Mouse (Mus musculus): ENCODE data around the gene Tyrobp. TPM values are rescaled to one million over a fixed set of nuclear protein-coding genes. Genes with fewer than 3 reads are reported as not detected.
A peak's percentile ranks its signal among the peaks of the same experiment; 100 is the strongest.

Tyrobp gene
- total RNA-seq, 1 experiment from 2014 or later = 1,651 TPM

DNA sequence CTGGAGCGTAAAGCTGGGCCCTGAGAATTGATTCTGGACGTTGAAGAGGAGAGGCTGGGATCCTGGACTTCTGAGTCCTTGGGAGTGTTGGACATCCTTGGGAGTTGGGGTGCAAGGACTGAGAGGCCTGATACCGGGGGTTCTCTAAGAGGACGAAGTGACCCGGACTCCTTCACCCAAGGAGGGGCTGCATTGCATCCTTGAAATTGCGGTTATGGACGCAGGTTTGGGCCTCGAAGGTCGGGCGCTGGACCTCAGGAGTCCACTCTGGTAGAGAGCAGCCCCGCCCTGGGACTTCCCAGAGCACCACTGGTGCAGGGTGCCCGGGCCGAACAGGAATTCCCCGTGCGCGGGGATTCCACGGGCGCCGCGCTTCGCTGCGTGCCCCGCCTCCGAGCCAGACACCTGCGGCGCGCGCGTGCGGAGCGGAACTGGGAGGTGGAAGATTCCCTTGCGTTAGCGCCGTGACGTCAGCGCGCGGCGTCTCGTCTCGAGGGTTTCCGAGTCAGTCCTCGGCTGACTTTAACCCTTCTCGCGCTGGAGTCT, 8.4 kb downstream of the Tyrobp start:
- peak; percentile 32; the same call in 1 of the 2 replicates for ATAC-seq (replicated peaks; ENCODE audit: insufficient number of reproducible peaks, low FRiP score, low TSS enrichment, poor library complexity, severe bottlenecking)

- ATAC-seq (replicated peaks; ENCODE audit: insufficient number of reproducible peaks, low FRiP score, low TSS enrichment, poor library complexity, severe bottlenecking) = no peak
These were observed 9.0 kb downstream of the Tyrobp start for GRCm38 (mm10) chr7:30422560-30422959.

GRCm38 (mm10) chr7:30423071-30423641, 9.6 kb downstream of the Tyrobp start:
- ATAC-seq (replicated peaks; ENCODE audit: insufficient number of reproducible peaks, low FRiP score, low TSS enrichment, poor library complexity, severe bottlenecking) = no peak

DNA sequence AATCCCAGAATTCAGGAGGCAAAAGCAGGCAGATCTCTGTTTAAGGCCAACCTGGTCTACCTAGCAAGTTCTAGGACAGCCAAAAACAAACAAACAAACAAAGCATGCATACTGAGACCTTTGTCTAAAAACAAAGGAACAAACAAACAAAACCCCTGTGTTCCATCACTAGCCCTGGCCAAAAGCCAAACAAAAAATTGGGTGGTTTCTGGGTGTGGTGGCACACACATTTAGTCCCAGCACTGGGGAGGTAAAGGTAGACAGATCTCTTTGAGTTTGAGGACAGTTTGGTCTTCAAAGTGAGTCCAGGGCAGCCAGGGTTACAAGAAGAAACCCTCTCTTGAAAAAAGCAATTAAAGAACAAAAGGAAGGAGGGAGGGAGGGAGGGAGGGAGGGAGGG, 15.8 kb downstream of the Tyrobp start:
- no peak for ATAC-seq (replicated peaks; ENCODE audit: insufficient number of reproducible peaks, low FRiP score, low TSS enrichment, poor library complexity, severe bottlenecking)

DNA sequence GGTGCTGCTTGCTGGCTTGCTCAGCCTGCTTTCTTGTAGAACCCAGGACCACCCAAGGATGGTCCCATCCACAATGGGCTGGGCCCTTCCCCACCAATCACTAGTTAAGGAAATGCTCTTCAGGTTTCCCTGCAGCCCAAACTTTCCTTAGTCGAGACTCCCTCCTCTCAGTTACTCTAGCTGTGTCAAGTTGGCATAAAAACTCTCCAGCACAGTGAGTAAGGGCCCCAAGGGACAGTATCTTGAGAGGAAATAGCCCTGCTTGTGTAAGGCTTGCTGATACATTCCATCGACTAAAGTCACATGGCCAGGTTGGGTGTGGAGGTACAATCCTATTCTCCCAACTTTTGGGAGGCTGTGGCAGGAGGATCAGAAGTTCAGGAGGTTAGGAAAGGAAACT, 16.6 kb downstream of the Tyrobp start:
- ATAC-seq (replicated peaks; ENCODE audit: insufficient number of reproducible peaks, low FRiP score, low TSS enrichment, poor library complexity, severe bottlenecking) = no peak

- peak; percentile 78 for ATAC-seq (replicated peaks; ENCODE audit: insufficient number of reproducible peaks, low FRiP score, low TSS enrichment, poor library complexity, severe bottlenecking)
These were observed 18.2 kb downstream of the Tyrobp start for GRCm38 (mm10) chr7:30431793-30432192.

- no peak for ATAC-seq (replicated peaks; ENCODE audit: insufficient number of reproducible peaks, low FRiP score, low TSS enrichment, poor library complexity, severe bottlenecking)
These were observed 20.7 kb downstream of the Tyrobp start for GRCm38 (mm10) chr7:30434238-30434637.

- no peak for ATAC-seq (replicated peaks; ENCODE audit: insufficient number of reproducible peaks, low FRiP score, low TSS enrichment, poor library complexity, severe bottlenecking)
These were observed 21.1 kb downstream of the Tyrobp start for GRCm38 (mm10) chr7:30434701-30435100.

GRCm38 (mm10) chr7:30435156-30435555, 21.6 kb downstream of the Tyrobp start:
- ATAC-seq (replicated peaks; ENCODE audit: insufficient number of reproducible peaks, low FRiP score, low TSS enrichment, poor library complexity, severe bottlenecking) = no peak

- no peak for ATAC-seq (replicated peaks; ENCODE audit: insufficient number of reproducible peaks, low FRiP score, low TSS enrichment, poor library complexity, severe bottlenecking)
These were observed 23.3 kb downstream of the Tyrobp start for GRCm38 (mm10) chr7:30436879-30437278.

- ATAC-seq (replicated peaks; ENCODE audit: insufficient number of reproducible peaks, low FRiP score, low TSS enrichment, poor library complexity, severe bottlenecking) = no peak
These were observed 26.2 kb downstream of the Tyrobp start for GRCm38 (mm10) chr7:30439734-30440133.

GRCm38 (mm10) chr7:30440697-30441096, 27.1 kb downstream of the Tyrobp start:
- peak; percentile 37; the same call in 1 of the 2 replicates for ATAC-seq (replicated peaks; ENCODE audit: insufficient number of reproducible peaks, low FRiP score, low TSS enrichment, poor library complexity, severe bottlenecking)

GRCm38 (mm10) chr7:30443696-30444095, 30.1 kb downstream of the Tyrobp start:
- ATAC-seq (replicated peaks; ENCODE audit: insufficient number of reproducible peaks, low FRiP score, low TSS enrichment, poor library complexity, severe bottlenecking) = no peak

DNA sequence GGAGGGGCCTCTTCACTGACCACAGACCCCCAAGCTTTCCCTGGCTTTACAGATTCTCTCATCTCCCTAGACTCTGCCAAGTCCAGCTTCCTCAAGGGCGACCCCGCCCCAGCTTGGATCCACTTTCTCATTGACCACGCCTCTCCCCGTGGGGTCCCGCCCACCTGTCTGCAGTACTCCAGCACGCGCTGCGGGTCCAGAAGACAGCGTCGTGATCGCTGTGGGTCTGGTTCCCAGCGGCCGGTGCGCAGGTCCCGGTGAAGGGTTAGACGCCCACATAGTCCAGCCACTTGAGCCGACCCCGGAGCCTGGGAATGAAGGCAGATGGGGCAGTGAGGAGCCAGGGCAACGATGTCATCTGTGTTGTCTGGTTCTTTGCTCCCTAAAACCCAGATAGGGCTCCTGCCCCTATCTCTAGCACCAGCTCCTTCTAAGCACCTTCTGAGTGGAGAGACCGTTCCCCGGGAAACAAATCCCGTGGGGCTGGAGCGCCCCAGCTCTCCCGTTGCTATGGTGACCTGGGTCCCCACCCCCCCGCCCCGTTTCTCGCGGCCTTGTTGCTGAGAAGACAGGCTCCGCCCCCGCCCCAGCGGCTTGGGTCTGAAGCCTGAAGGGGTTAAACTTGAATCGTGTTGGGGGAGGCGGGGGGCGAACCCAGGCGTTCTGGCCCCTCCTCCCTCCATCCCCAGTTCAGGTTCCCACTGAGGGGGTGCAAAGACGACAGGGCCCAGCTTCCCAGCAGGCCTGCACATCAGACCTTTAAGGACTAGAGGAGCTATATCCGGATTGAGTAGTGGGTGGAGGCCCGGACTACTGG, 30.8 kb downstream of the Tyrobp start:
- no peak for ATAC-seq (replicated peaks; ENCODE audit: insufficient number of reproducible peaks, low FRiP score, low TSS enrichment, poor library complexity, severe bottlenecking)

DNA sequence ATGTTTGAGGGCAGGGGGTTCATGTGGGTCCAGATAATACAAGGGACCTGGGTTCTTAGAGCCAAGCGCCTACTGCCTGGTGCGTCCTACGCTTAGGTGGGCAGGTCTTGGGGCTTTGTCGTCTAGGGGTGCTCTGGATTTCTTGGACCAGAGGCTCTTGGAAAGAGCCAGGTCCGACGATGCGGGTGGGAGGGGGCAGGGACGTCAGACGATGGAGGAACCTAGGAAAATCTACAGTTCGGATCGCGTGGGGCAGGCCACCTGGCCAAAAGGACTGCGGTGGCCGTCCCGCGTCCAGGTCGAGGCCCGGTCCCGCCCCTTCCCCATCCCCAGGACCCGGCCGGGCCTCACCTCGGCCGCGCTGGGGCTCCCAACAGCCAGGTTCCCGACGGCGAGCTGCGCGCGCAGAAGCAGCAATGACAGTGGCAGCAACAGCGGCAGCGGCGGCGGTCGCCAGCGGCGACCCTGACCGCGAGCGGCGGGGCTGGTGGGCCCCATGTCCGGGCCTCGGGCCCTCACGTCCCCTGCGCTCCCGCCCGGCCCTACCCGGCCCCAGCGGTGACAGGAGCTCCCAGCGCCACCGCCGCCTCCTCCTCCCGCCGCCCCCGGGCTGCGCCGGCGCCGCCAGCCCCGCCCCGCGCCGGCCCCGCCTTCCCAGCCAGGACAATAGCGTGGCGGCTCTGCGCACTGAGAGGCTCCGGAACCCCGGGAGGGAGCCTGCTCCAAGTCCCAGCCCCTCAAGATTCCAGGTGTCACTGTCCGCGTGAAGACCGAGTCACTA, 31.6 kb downstream of the Tyrobp start, which contains the start of gene Aplp1:
TSS of gene Aplp1 (minus strand) at position 565 of the 781 bp plus-strand sequence.
- no peak for ATAC-seq (replicated peaks; ENCODE audit: insufficient number of reproducible peaks, low FRiP score, low TSS enrichment, poor library complexity, severe bottlenecking)

- no peak for ATAC-seq (replicated peaks; ENCODE audit: insufficient number of reproducible peaks, low FRiP score, low TSS enrichment, poor library complexity, severe bottlenecking)
These were observed 36.7 kb downstream of the Tyrobp start for GRCm38 (mm10) chr7:30450241-30450640.

DNA sequence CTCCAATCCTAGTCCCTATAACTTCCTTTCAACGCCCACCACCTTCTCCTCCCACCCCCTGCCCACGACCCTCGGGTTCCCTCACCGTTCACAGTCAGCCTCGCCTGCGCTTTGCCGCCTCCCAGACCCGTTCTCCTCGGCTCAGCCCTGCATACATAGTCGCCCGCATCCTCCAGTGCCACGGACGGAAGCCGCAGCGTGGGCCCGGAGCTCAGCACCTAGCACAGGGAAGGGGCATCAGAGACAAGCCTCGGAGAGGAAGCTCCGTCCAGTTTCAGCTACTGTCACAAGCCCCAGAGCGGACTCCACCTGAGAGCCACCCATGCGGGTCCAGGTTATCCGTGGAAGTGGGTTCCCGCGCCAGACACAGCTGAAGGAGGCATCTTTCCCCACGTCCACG, 39.8 kb downstream of the Tyrobp start:
- 0 out of 2 replicates have a peak, but pooled peaks have one; percentile 7 for ATAC-seq (replicated peaks; ENCODE audit: insufficient number of reproducible peaks, low FRiP score, low TSS enrichment, poor library complexity, severe bottlenecking)

DNA sequence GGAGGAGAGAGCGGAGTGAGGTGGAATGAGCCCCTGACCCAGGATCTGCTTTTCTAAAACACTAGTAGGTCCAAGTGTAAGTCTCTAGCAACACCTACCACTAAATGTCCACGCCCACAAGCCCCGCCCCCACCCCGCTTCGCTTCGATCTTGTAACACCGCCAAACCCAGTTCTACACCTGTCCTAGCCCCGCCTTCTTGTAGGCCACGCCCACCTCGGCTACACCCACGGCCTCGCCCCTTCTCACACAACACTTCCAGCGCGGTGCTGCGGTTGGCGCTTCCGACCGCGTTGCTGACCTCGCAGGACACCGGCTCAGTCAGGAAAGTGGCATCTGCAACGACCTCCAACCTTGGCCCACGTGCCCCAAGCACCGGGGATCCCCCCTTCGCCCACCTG, 40.2 kb downstream of the Tyrobp start:
- ATAC-seq (replicated peaks; ENCODE audit: insufficient number of reproducible peaks, low FRiP score, low TSS enrichment, poor library complexity, severe bottlenecking) = no peak

- ATAC-seq (replicated peaks; ENCODE audit: insufficient number of reproducible peaks, low FRiP score, low TSS enrichment, poor library complexity, severe bottlenecking) = no peak
These were observed 40.7 kb downstream of the Tyrobp start for GRCm38 (mm10) chr7:30454259-30454658.
